Mouse (Mus musculus) granulocyte monocyte progenitor cell, adult 5-6 weeks (primary cell): ENCODE measurements around the gene Tbc1d8. TPM values are rescaled to one million over a fixed set of nuclear protein-coding genes. Genes with fewer than 3 reads are reported as not detected.

Experiments used
- ATAC-seq: replicated peaks from 2 replicates; pipeline ENCODE4 v1.8.0; 2016; ENCODE audit warnings: mild to moderate bottlenecking, moderate TSS enrichment, inconsistent platforms; ENCODE audit not compliant: poor library complexity, severe bottlenecking
- total RNA-seq, 2 experiments: library from RNA; stranded (forward) in 1 of 2; stranded (reverse) in 1 of 2; fragments of 200-712, 200-1000 nt in 1 of 2; fragments of >200 nt in 1 of 2; fragmentation: Nextera tagmentation in 1 of 2; gene quantifications; 2 replicates each; pipeline ENCODE4 v1.2.3; 2014 to 2017

The Tbc1d8 gene
- total RNA-seq, 2 experiments from 2014 or later, result 9.7 to 44.5 TPM

GRCm38 (mm10) chr1:39450069-39450728, 28.4 kb downstream of the Tbc1d8 start:
- ATAC-seq, result peak; percentile 64

- no peak for ATAC-seq
These were observed 29.2 kb downstream of the Tbc1d8 start for GRCm38 (mm10) chr1:39449251-39449790.

- ATAC-seq, result no peak
These were observed 29.7 kb downstream of the Tbc1d8 start for GRCm38 (mm10) chr1:39448819-39449218.

GRCm38 (mm10) chr1:39448238-39448637, 30.3 kb downstream of the Tbc1d8 start:
- peak; percentile 12; the same call in 1 of the 2 replicates for ATAC-seq

- ATAC-seq, result no peak
These were observed 32.4 kb downstream of the Tbc1d8 start for GRCm38 (mm10) chr1:39446178-39446577.

- ATAC-seq, result no peak
These were observed 33.1 kb downstream of the Tbc1d8 start for GRCm38 (mm10) chr1:39445303-39446050.

- ATAC-seq, result peak; percentile 73
These were observed 34.8 kb downstream of the Tbc1d8 start for GRCm38 (mm10) chr1:39443764-39444163.

- ATAC-seq, result no peak
These were observed 36.9 kb downstream of the Tbc1d8 start for GRCm38 (mm10) chr1:39441686-39442085.

GRCm38 (mm10) chr1:39439661-39440548, 38.6 kb downstream of the Tbc1d8 start:
- no peak for ATAC-seq

- ATAC-seq, result no peak
These were observed 39.9 kb downstream of the Tbc1d8 start for GRCm38 (mm10) chr1:39438629-39439028.

GRCm38 (mm10) chr1:39434264-39434663, 44.3 kb downstream of the Tbc1d8 start:
- peak; percentile 16 for ATAC-seq

- no peak for ATAC-seq
These were observed 48.5 kb downstream of the Tbc1d8 start for GRCm38 (mm10) chr1:39430020-39430419.

GRCm38 (mm10) chr1:39429015-39429414, 49.5 kb downstream of the Tbc1d8 start:
- ATAC-seq, result no peak

GRCm38 (mm10) chr1:39428280-39428679, 50.3 kb downstream of the Tbc1d8 start:
- peak; percentile 76 for ATAC-seq

- ATAC-seq, result peak; percentile 54
These were observed 53.1 kb downstream of the Tbc1d8 start for GRCm38 (mm10) chr1:39425497-39425896.

GRCm38 (mm10) chr1:39420987-39421386, 57.6 kb downstream of the Tbc1d8 start:
- ATAC-seq, result no peak

GRCm38 (mm10) chr1:39418852-39419251, 59.7 kb downstream of the Tbc1d8 start:
- no peak for ATAC-seq

- ATAC-seq, result peak; percentile 75
These were observed 60.7 kb downstream of the Tbc1d8 start for GRCm38 (mm10) chr1:39417817-39418216.

GRCm38 (mm10) chr1:39410085-39410821, 68.3 kb downstream of the Tbc1d8 start:
- ATAC-seq, result no peak

- ATAC-seq, result peak; percentile 93
These were observed 69.9 kb downstream of the Tbc1d8 start for GRCm38 (mm10) chr1:39408668-39409067.
